Mouse (Mus musculus) intestine, embryonic 15.5 days (tissue): ENCODE results near the gene Prkcz. TPM values are rescaled to one million over a fixed set of nuclear protein-coding genes. Genes with fewer than 3 reads are reported as not detected.
"Not testable (repeated sequence)": the region's sequence is repeated elsewhere in the genome, so short reads cannot be mapped to it uniquely, and the experiment has no call there.

Experiments
- ATAC-seq: fragments of 200-750 bp; cut with Nextera tagmentation; 2 replicates; pipeline ENCODE4 v1.8.0; 2017; ENCODE audit warnings: moderate TSS enrichment, moderate library complexity
- H3K27ac ChIP-seq: fragments of 300-500 bp; sonication (generic); 2 replicates; pipeline ENCODE4 v1.5.1; 2015; ENCODE audit warnings: mild to moderate bottlenecking, inconsistent platforms
- H3K27me3 ChIP-seq: fragments of 300-500 bp; sonication (generic); replicated peaks from 2 replicates; pipeline ENCODE4 v1.6.1; 2015; ENCODE audit warnings: inconsistent platforms
- H3K36me3 ChIP-seq: fragments of 300-500 bp; sonication (generic); 2 replicates; pipeline ENCODE4 v1.6.1; 2015; ENCODE audit warnings: inconsistent platforms
- H3K4me1 ChIP-seq: fragments of 300-500 bp; sonication (generic); replicated peaks from 2 replicates; pipeline ENCODE4 v1.6.1; 2015; ENCODE audit warnings: inconsistent platforms
- H3K4me2 ChIP-seq: fragments of 300-500 bp; sonication (generic); replicated peaks from 2 replicates; pipeline ENCODE4 v1.6.1; 2015; ENCODE audit warnings: mild to moderate bottlenecking, inconsistent platforms
- H3K4me3 ChIP-seq: fragments of 300-500 bp; sonication (generic); replicated peaks from 2 replicates; pipeline ENCODE4 v1.5.1; 2015; ENCODE audit warnings: inconsistent platforms
- H3K9ac ChIP-seq: fragments of 300-500 bp; sonication (generic); 2 replicates; pipeline ENCODE4 v1.6.1; 2015; ENCODE audit warnings: inconsistent platforms
- H3K9me3 ChIP-seq: fragments of 300-500 bp; sonication (generic); 2 replicates; pipeline ENCODE4 v1.6.1; 2016; ENCODE audit warnings: inconsistent platforms
- WGBS: fragments of 180-500 bp; shearing (Covaris S2); methylation state at CpG from one replicate; pipeline ENCODE4 v1.1.7; 2015; 5-methylcytosine and 5-hydroxymethylcytosine counted together
- polyA plus RNA-seq: library from polyadenylated mRNA; unstranded; fragments of >200 nt; fragmentation: Nextera tagmentation; extraction: Ambion mirVana; gene quantifications from 2 replicates; pipeline ENCODE4 v1.2.1, GENCODE M21; 2015

The Prkcz gene
- polyA plus RNA-seq, 1 experiment from 2014 or later, result 24.8 TPM

DNA sequence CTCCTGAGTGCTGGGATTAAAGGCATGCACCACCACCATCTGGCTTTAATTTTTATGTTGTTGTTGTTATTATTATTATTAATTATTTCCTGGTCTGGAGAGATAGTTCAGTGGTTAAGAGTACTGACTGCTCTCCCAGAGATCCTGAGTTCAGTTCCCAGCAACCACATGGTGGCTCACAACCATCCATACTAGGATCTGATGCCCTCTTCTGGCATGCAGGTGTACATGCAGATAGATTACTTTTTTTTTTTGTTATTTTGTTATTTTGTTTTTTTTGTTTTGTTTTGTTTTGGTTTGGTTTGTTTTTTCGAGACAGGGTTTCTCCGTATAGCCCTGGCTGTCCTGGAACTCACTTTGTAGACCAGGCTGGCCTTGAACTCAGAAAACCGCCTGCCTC lies 113.1 kb downstream of the Prkcz start:
- H3K4me2 ChIP-seq, ATAC-seq, H3K9me3 ChIP-seq, H3K36me3 ChIP-seq, H3K4me3 ChIP-seq, H3K27ac ChIP-seq, H3K9ac ChIP-seq, H3K27me3 ChIP-seq: not testable (repeated sequence)
- 90% methylated on average over 3 of the region's 3 CpGs for whole genome bisulfite sequencing
- peaks cover 20% of the 10 kb centered on the region for H3K4me1 ChIP-seq

DNA sequence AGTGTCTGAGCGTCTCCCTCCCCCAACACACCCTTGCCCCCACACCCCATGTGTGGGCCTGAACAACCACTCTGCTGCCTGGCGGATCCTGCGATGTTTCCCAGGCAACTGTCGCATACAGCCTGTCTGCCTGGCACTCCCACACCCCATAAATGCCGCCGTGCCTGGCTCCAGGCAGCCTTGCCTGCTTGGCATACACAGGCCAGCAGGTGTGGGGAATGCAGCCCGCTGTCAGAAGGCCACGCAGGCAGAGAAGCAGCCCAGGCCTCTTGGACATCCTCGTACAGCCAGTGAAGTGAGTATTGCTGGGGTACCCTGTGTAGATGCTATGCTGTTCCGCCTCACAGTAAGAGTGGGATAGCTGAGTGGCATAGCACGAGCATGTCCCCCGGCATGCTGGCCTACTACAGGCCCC lies 114.5 kb downstream of the Prkcz start:
- no peak overlapping the region for H3K27ac ChIP-seq

DNA sequence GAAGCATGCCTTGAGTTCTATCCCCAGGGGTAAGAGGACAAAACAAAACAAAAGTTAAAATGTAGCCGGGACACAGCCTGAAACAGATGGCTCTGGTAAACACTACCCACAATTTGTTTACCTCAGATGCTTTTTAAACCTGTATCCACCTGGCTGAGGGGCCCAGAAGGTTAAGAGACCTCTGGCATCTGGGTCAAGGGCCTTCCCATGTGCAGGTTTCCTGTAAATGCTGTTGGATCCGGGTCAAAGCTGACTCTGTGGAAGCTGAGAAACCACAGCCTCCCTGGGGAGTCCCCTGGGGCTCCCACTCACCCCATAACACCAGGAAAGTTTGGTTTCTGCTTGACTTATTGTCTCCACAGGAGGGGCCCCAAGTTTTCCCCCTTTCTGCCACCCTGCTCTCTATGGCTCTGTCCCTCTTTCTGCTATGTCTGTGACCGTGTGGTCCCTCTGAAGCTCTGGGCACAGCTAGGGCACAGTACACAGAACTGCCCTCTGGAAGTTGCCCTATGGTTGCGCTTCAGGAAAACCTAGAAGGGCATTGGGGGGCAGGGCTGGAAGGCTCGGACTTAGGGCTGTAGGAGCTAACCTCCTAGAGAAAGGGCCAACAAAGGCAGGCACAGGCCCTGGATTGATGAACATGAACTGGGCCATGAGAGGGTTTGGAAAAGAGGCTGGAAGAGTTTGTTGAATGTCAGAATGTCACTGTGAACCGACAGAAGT lies 115.2 kb downstream of the Prkcz start:
- H3K4me1 ChIP-seq, result peaks cover 4% of the 10 kb centered on the region
- no peak for ATAC-seq
- H3K27me3 ChIP-seq, result no peaks in the 10 kb centered on the region
- 51% methylated on average over 6 of the region's 6 CpGs for WGBS
- H3K27ac ChIP-seq, result no peak overlapping the region
- H3K4me3 ChIP-seq, result no peak overlapping the region
- H3K9me3 ChIP-seq, result no peaks in the 10 kb centered on the region
- H3K4me2 ChIP-seq, result no peak overlapping the region
- H3K36me3 ChIP-seq, result no peaks in the 10 kb centered on the region
- H3K9ac ChIP-seq, result no peak overlapping the region

More for the DNA sequence above, 114.5 kb downstream of the Prkcz start:
- H3K4me3 ChIP-seq, result no peak overlapping the region
- 73% methylated on average over 12 of the region's 12 CpGs for WGBS
- no peak overlapping the region for H3K4me2 ChIP-seq
- ATAC-seq, result no peak
- H3K9me3 ChIP-seq, result no peaks in the 10 kb centered on the region
- H3K4me1 ChIP-seq, result peaks cover 11% of the 10 kb centered on the region
- no peaks in the 10 kb centered on the region for H3K27me3 ChIP-seq
- no peak overlapping the region for H3K9ac ChIP-seq
- H3K36me3 ChIP-seq, result no peaks in the 10 kb centered on the region

DNA sequence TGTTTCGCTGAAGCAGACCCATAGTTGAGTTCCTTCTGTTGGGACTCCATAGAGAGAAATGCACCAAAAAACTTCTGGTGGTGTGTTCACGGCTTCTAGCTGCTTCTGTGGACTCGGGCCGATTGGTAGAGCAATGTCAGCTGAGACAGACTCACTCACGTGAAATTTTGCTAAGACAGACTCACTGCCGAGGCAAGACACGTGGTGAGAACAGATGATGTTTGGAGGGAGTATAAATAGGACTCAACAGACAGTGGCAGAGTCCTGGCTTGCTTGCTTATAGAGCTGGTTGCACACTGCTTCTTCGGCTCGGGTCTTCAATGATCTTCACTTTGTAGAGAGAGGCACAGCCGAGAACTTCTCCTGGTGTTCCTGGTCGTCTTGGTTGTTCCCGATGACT lies 117.9 kb downstream of the Prkcz start:
- Histone ChIP-seq H3K4me3 (no peak overlapping the region), H3K9me3 (no peaks in the 10 kb centered on the region), H3K9ac (no peak overlapping the region), H3K36me3 (no peaks in the 10 kb centered on the region), H3K4me2 (no peak overlapping the region), H3K4me1 (peaks cover 4% of the 10 kb centered on the region), H3K27me3 (no peaks in the 10 kb centered on the region), H3K27ac (no peak overlapping the region)
- 84% methylated on average over 12 of the region's 12 CpGs for WGBS
- ATAC-seq, result no peak

DNA sequence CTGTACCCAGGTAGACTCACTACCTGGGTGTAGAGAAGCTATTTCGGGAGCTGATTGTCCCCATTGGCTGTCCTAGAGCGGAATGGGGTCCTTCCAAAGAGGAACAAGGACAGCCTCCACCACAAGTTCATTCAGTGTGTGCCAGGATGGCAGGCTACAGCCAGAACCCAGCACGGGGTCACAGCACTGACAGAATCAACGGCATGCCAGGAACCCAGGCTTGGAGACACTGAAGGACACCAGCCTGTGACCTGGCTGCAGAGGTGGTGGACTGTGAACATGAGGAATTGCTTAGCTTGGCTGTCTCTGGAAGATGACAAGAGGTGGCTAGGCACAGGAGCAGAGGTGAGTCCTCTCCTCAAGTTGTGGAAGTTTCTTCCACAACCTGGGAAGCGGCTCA lies 118.9 kb downstream of the Prkcz start:
- no peaks in the 10 kb centered on the region for H3K27me3 ChIP-seq
- no peak overlapping the region for H3K4me2 ChIP-seq
- H3K9me3 ChIP-seq, result no peaks in the 10 kb centered on the region
- 88% methylated on average over 5 of the region's 5 CpGs for WGBS
- no peak overlapping the region for H3K27ac ChIP-seq
- no peak overlapping the region for H3K4me3 ChIP-seq
- no peak for ATAC-seq
- H3K4me1 ChIP-seq, result peaks cover 13% of the 10 kb centered on the region
- no peak overlapping the region for H3K9ac ChIP-seq
- H3K36me3 ChIP-seq, result no peaks in the 10 kb centered on the region

DNA sequence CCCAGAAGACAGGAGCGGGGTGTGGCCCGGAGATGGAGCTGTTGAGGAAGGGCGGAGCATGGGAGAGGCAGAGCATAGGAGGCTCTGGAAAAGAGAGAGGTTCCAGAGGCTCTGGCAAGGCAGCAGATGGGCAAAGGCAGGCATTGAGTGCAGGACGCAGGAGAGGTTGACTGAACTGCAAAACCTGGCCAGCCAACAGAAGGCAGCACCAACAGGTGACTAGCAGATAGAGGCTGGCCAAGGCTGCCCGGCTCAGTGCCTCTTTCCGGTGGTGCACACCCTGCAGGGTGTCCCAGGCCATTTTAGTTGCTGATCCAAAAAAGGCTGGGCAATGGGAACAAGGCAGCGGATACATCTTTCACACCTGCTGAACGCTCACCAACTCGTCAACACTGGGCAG lies 119.4 kb downstream of the Prkcz start:
- no peaks in the 10 kb centered on the region for H3K9me3 ChIP-seq
- 78% methylated on average over 9 of the region's 9 CpGs for WGBS
- H3K27ac ChIP-seq, result no peak overlapping the region
- H3K9ac ChIP-seq, result no peak overlapping the region
- no peaks in the 10 kb centered on the region for H3K27me3 ChIP-seq
- ATAC-seq, result no peak; the same call in 1 of the 2 replicates
- no peaks in the 10 kb centered on the region for H3K36me3 ChIP-seq
- peaks cover 18% of the 10 kb centered on the region for H3K4me1 ChIP-seq
- H3K4me3 ChIP-seq, result no peak overlapping the region
- H3K4me2 ChIP-seq, result no peak overlapping the region

DNA sequence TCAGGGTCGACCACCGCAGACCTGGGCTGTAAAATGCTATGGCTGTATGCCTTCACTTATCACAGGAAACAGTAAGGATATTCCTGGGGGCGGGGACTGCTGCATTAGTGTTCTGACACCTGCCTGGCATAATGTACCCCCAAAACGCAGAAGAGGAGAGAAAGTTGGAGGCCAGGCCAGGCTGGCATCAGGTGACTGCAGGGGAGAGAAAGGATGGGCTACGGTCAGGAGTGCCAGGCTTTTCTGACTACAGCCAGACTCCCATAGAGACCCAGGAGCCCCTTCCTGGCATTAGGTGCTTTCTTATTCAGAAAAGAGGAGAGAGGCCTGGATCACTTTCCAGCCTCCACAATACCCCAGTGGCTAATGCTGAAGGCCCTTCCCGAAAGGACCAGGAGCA lies 121.7 kb downstream of the Prkcz start:
- WGBS, result 59% methylated on average over 6 of the region's 6 CpGs
- H3K27ac ChIP-seq, result no peak overlapping the region
- H3K4me3 ChIP-seq, result no peak overlapping the region
- H3K9ac ChIP-seq, result no peak overlapping the region
- no peaks in the 10 kb centered on the region for H3K36me3 ChIP-seq
- no peak for ATAC-seq
- H3K27me3 ChIP-seq, result no peaks in the 10 kb centered on the region
- H3K4me1 ChIP-seq, result peaks cover 41% of the 10 kb centered on the region
- no peak overlapping the region for H3K4me2 ChIP-seq
- H3K9me3 ChIP-seq, result no peaks in the 10 kb centered on the region

DNA sequence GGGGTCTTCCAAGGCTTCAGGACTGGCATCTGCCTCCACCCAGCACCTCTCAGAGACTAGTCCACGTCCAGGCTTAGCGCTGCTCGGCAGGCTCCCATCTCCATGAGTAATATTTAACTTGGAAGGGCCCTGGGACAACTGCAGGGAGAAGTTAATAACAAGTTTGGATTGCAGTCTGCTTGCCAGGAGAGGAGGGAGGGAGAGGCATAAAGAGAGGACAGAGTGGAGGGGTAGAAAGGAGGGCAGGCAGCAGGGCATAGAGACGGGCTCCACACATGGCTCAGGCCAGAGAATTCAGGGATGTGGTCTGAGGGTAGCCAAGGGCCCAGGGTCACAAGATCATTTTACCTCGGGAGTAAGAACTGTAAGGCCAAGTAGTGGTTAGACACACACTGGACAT lies 122.9 kb downstream of the Prkcz start:
- 31% methylated on average over 5 of the region's 5 CpGs for WGBS

DNA sequence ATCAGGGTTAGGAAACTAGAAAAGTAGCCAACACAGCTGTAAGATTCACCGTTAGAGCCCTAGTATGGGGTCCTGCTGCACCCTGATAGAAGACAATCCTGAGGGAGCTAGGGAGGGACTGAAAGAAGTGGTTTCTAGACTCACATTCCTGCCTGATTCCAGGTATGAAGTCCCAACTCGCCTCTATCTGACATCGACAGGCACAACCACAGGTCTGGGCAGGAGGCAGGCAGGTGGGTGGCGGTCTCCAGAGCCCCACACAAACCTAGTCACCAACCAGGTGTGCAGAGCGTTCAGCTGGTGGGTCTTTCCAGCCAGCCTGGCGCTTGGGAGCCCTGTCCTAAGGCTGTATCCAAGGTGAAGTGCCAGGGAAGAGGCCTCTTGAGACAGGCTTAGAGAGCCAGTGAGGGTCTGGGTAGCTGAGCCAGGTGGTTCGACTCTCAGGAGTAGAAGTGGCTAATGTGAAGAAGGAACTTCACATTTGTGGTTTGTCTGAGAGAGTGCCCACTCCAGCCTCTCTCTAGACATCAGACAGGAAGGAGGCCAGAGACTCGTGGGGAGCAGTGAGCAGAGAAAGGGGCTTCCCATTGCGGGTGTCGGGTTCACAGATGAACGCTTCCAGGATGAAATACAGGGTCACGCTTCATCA lies 124.3 kb downstream of the Prkcz start:
- no peak for ATAC-seq
- H3K4me1 ChIP-seq, result peaks cover 56% of the 10 kb centered on the region
- no peak overlapping the region for H3K4me2 ChIP-seq
- WGBS, result 82% methylated on average over 12 of the region's 12 CpGs
- no peaks in the 10 kb centered on the region for H3K9me3 ChIP-seq
- no peak overlapping the region for H3K4me3 ChIP-seq
- no peaks in the 10 kb centered on the region for H3K36me3 ChIP-seq
- peak overlapping the region; percentile 98 for H3K27ac ChIP-seq
- no peaks in the 10 kb centered on the region for H3K27me3 ChIP-seq
- H3K9ac ChIP-seq, result no peak overlapping the region

More for the DNA sequence above, 122.9 kb downstream of the Prkcz start:
- H3K4me2 ChIP-seq, result 0 out of 2 replicates have a peak overlapping the region, but pooled peaks have one; percentile 22
- H3K27ac ChIP-seq, result peak overlapping the region; percentile 61
- no peak overlapping the region for H3K4me3 ChIP-seq
- no peak overlapping the region for H3K9ac ChIP-seq
- peak; percentile 29 for ATAC-seq
- no peaks in the 10 kb centered on the region for H3K27me3 ChIP-seq
- H3K9me3 ChIP-seq, result no peaks in the 10 kb centered on the region
- H3K4me1 ChIP-seq, result peaks cover 54% of the 10 kb centered on the region
- H3K36me3 ChIP-seq, result no peaks in the 10 kb centered on the region

DNA sequence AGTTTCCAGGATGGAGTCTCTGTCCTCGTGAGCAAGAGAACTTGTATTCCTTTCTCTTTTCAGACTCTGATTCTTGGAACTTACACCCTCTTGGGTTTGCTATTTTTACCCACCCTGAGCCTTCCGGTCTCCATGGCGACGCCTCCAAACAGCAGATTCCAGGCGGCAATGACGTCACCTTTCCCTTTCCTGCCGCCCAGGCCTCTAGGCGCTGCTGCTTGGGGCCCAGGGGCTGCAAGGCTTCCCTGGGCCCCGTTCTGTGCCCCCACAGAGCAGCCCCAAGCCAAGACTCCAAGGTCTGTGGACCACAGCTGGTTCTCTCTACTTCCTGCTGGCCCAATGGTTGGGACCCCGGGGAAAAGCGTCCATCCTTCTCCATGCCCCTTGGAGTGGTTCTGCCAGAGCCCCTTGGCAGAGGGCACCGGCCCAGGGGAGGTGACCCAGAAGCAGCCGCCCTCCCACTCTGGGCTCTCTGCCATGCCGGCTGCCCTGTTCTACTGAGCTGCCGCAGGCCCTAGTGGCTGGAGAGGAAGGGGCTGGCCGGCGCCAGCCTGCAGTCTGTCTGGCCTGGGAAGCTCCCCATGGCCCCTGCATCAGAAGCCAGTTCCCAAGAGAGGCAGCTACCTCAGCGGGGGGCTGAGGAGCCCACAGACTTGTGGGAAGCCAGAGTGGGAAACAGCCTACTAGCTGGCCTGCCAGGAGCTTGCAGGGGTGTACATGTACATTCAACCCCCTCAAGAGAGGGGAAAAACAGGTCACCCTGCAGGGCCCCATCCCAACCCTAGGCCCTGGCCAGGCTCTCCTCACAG lies 125.6 kb downstream of the Prkcz start:
- H3K27ac ChIP-seq, result peak overlapping the region; percentile 98
- H3K36me3 ChIP-seq, result no peaks in the 10 kb centered on the region
- 9% methylated on average over 18 of the region's 18 CpGs for WGBS
- peak overlapping the region; percentile 50 for H3K4me2 ChIP-seq
- peak overlapping the region; percentile 47 for H3K9ac ChIP-seq
- H3K27me3 ChIP-seq, result no peaks in the 10 kb centered on the region
- peak overlapping the region; percentile 3; the same call in 1 of the 2 replicates for H3K4me3 ChIP-seq
- no peaks in the 10 kb centered on the region for H3K9me3 ChIP-seq
- ATAC-seq, result peak; percentile 87
- peaks cover 56% of the 10 kb centered on the region for H3K4me1 ChIP-seq

DNA sequence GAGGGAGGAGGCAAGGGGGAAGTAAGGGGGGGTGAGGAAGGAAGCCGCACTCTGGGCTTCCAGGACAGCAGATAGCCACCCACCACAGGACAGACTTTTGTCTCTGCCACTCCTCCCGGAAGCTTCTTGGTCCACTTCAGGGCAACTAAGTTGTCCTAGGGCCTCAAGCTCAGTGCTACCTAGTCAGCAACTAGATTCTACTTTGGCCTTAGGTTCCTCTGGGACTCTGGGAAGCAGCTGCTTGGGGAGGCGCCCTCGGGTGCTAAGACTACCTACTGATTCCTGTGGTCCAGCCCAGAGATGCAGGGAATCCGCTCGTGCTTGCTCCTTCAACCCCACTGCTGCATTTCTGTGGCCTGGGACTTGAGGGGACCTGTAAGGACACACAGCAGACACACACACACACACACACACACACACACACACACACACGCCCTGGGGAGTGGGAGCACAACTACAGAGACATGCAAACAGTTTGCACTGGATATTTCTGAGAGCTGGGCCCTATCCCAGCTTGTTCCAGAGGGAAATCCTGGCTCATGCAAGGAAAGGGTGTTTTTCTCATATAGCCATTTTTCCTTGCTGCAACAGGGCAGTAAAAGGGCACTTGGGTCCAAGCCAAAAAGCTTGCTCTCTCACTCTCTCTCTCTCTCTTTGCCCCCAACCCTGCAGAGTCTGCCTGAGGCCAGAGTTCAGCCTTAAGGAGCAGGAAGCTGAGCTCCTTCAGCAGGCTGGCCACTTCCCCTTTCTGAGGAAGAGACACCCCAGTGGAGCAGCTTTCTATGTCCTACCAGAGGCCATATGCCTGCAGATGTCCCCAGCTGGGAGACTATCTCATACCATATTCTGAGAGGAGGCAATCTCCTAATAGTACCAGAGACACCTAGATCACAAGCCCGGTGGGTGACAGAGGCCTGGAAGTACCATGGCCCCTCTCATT lies 126.5 kb downstream of the Prkcz start:
- H3K9ac ChIP-seq, result peak overlapping the region; percentile 34
- peaks cover 56% of the 10 kb centered on the region for H3K4me1 ChIP-seq
- peak overlapping the region; percentile 98 for H3K27ac ChIP-seq
- H3K27me3 ChIP-seq, result no peaks in the 10 kb centered on the region
- H3K36me3 ChIP-seq, result no peaks in the 10 kb centered on the region
- no peak overlapping the region for H3K4me3 ChIP-seq
- peak overlapping the region; percentile 50 for H3K4me2 ChIP-seq
- no peaks in the 10 kb centered on the region for H3K9me3 ChIP-seq
- ATAC-seq, result peak; percentile 35
- WGBS, result 38% methylated on average over 8 of the region's 8 CpGs
